Mouse (Mus musculus) brain, adult 10 weeks (tissue): ENCODE results near the gene Slc6a16. TPM values are rescaled to one million over a fixed set of nuclear protein-coding genes. Genes with fewer than 3 reads are reported as not detected.

Source experiments
- polyA plus RNA-seq: library from polyadenylated mRNA; stranded (reverse); fragments of 350-450 nt; fragmentation: Illumina TruSeq; extraction: RNeasy Lipid Tissue Mini Kit (QIAGEN cat#74804); gene quantifications from one replicate; pipeline ENCODE4 v1.2.3, GENCODE M21; 2015; ENCODE audit warnings: low read depth, low replicate concordance

Slc6a16 gene
- polyA plus RNA-seq: 1.2 TPM

DNA sequence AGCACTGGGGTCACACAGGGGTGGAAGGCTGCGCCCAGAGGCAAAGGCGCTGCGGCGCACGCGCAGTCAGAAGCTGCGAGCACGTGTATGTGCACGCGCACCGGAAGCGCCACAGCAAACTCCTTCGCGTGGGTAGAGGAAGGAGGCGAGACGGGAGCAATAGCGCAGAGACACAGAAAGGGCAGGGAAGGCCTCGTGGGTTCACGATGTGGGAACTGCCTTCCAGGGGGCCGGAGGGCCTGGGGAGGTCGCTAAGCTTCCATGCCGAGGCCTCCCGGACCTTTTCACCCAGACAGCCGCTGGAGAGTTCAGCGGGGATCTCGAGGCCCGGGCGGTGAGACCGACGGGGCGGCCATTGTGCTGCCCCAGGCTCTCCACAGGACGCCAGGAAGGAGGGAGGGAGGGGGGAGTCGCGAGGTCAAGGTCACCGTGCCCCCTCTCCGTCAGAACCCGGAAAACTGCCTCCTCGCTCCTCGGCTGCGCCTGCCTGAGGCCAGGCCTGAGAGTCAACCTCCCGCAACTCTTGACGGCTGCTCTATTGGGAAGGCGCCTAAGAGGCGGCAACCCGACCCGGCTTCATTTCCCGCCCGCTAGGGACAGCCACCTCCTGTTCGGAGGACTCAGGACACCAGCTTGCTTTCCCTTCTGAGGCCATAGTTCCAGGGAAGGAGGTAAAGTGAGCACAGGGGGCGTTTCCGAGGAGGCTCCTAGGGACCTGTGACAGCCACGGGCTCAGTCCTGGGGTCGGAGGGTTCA, at the start of gene Slc6a16:
Gene Slc6a16 (plus strand): TSS at position 453 of the 756 bp plus-strand sequence.

DNA sequence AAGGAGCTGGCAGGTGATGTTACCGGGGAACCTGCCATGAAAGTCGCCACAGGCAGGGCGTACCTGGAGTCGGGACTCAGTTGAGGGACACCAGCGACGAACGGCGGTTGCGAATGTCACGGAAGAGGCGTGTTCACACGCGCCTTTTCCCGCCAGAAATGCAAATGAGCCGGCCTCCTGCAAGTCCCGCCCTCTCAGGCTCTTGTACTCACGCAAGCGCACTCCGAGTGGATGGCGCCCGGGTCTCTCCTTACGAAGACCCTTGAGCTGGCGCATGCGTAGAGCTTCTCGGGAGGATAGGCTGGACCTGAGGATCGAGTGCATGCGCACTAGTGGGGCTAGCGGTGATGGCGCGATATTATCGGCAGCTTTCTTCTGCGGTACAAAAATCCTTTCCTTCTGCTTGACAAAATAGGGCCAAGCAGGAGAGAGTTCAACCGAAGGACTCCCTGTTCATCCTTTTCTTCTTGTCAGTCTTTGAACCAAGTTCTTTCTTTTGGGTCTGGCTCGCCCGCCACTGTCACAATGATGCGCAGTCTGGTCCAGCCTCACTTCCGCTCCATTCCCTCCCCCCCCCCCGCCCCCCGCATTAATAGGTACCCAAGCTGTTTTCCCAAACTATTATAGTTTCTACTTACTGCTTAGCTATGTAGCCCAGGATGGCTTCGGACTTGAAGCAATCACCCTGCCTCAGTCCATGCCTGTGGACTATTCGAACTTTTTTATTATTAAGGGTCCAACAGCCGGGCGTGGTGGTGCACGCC, 36.3 kb upstream of the Slc6a16 start, which contains the start of gene Ccdc155:
Gene Ccdc155 (minus strand): TSS at position 513 of the 764 bp plus-strand sequence.

DNA sequence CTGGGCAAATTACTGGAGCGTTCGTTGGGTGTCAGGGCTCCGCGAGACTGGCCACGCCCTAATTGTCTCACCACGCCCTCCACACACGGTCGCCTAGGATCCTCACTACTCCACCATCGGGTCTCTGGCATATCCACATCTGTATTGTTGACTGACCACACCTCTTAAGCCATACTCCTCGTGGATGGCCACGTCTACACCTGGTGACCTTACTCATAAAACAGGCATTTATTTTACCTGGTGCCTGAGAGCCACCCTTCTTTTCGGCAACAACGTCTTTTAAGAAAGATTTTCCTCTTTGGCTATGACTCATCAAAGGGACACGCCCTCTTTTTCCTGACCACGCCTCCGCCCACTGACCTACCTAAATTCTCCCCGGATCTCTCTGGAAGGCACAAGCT, 29.0 kb upstream of the Slc6a16 start, which contains the start of gene Dkkl1:
Gene Dkkl1 (minus strand): TSS at position 297 of the 401 bp plus-strand sequence.

DNA sequence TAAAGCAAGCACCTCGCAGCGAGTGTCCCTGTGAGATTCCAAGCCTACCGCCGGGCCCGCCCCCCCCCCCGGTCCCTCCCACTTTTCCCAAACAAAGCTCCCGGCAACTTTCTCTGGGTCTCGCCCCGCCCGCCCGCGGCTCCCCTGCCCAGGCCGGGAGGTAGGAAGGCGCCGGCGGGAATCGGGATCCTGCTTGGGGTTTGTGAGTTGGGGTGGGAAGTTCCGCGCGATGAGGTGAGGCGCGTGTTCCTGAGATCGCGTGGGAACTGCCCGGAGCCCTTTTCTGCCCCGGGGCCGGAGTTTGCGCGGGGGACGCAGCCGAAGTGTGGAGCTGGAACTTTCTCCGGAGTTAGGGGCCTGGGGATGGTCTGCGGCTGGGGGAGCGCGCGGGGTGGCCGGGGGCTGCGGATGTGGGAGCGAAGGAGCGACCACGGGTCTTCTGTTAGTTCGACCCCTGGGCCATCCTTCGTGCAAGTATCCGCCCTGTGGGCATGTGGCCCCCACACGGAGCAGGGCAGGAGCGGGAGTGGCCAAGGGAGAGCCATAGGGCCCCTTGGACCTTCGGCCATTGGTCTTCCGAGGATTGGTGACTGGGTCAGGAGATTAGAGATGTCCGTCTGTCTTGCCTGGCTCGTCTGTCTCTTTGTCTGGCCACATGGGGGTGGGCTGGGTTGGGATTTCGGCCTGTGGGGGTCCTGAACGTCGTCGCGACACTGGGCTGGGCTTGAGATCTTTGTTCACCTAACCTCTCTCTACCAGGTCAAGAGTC, 25.0 kb upstream of the Slc6a16 start, which contains the start of gene Tead2:
Gene Tead2 (plus strand): TSS at position 81 of the 769 bp plus-strand sequence.

DNA sequence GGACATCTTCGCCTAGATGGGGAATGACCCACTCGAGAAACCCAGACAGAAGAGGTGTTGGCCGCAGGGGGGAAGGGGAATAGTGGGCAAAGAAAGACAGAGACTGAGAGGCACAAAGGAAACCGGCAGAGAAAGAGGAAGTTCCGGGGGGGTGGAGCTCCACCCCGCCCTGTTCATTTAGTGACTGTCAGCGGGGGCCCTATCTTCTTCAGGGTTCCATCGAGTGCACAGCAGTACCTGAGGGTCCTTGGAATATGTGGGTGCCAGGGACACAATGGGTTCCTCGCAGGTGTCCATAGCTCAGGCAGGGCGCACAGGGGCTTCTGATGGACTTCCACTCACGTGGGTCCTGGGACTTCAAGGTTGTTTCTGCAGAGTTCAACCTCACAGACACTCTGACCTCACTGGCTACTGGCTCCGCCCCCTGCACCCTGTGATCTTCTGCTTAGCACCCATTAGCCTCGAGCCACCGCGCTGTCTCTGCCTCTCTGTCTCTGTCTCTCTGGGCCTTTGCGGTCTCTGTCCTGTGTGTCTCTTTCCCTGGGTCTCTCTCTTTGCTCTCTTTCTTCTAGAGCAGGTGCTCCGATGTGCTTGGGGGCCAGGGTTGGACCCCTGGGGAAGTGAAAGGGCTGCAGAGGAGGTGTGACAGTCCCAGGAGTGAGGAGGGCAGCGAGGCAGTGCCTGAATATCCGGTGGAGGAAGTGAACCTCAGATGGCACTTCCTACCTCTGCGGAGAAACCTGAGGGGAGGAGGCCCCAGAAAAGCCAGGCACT, 2.0 kb upstream of the Slc6a16 start, which contains the start of gene Cd37:
Gene Cd37 (minus strand): TSS at position 393 of the 774 bp plus-strand sequence.

DNA sequence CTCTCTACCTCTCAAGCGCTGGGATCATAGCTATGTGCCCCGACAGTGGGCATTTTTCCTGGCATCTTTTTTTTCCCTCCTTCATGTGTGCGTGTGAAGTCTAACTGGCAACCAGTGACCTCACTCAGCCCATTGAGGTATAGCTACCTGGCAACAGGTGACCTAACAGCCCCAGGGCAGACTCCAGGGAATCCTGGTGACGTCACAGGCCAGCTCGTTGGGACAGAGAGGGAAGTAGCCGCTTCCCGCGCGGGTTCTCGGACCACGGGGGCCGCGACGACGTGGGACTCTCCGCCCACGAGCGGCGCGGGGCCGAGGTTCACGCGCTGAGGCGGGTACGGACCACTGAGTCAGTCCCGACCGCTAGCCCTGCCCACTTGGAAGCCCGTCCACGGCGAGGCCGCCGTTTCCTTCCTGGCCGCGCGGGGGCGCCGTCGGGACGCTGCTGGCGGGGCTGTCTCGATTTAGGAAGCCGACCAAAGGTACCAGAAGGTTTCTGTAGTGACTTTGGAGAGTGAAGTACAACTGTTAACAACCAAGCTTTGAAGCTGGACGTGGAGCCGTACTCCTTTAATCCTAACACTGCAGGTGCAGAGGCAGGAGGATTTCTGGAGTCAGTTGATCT, 36.4 kb downstream of the Slc6a16 start, which contains the start of gene Slc6a21:
Gene Slc6a21 (plus strand): TSS at position 378 of the 625 bp plus-strand sequence.

Other genes starting within 250 kb of the Slc6a16 start
- gene Irf3, start 243.4 kb upstream of the Slc6a16 start, polyA plus RNA-seq: 45.8 TPM
- 3.6 TPM for gene Bcl2l12, start 242.4 kb upstream of the Slc6a16 start, polyA plus RNA-seq
- 83.6 TPM for gene Scaf1, start 224.7 kb upstream of the Slc6a16 start, polyA plus RNA-seq
- 17.7 TPM for gene Rras, start 223.1 kb upstream of the Slc6a16 start, polyA plus RNA-seq
- gene Prr12, start 188.2 kb upstream of the Slc6a16 start, polyA plus RNA-seq: 23.9 TPM
- 64.6 TPM for gene Nosip, start 178.7 kb upstream of the Slc6a16 start, polyA plus RNA-seq
- 11.6 TPM for gene Prrg2, start 178.4 kb upstream of the Slc6a16 start, polyA plus RNA-seq
- gene Rcn3, start 148.9 kb upstream of the Slc6a16 start, polyA plus RNA-seq: 6.6 TPM
- gene Fcgrt, start 137.2 kb upstream of the Slc6a16 start, polyA plus RNA-seq: 20.1 TPM
- 807 TPM for gene Rps11, start 116.6 kb upstream of the Slc6a16 start, polyA plus RNA-seq
- gene Rpl13a, start 112.3 kb upstream of the Slc6a16 start, polyA plus RNA-seq: 1,952 TPM
- not detected for gene Gm45713, start 104.9 kb upstream of the Slc6a16 start, polyA plus RNA-seq
- 11.0 TPM for gene Flt3l, start 104.7 kb upstream of the Slc6a16 start, polyA plus RNA-seq
- 50.0 TPM for gene Pih1d1, start 86.8 kb upstream of the Slc6a16 start, polyA plus RNA-seq
- 6.5 TPM for gene Aldh16a1, start 86.5 kb upstream of the Slc6a16 start, polyA plus RNA-seq
- gene Slc17a7, start 77.1 kb upstream of the Slc6a16 start, polyA plus RNA-seq: 704 TPM
- not detected for gene Gfy, start 61.5 kb upstream of the Slc6a16 start, polyA plus RNA-seq
- not detected for gene Pth2, start 60.1 kb upstream of the Slc6a16 start, polyA plus RNA-seq
- 2.2 TPM for gene Ccdc155, start 36.2 kb upstream of the Slc6a16 start, polyA plus RNA-seq
- gene Dkkl1, start 28.9 kb upstream of the Slc6a16 start, polyA plus RNA-seq: 39.0 TPM
- 3.6 TPM for gene Tead2, start 25.3 kb upstream of the Slc6a16 start, polyA plus RNA-seq
- 3.8 TPM for gene Cd37, start 2.0 kb upstream of the Slc6a16 start, polyA plus RNA-seq
- not detected for gene Slc6a21, start 36.4 kb downstream of the Slc6a16 start, polyA plus RNA-seq
- gene Trpm4, start 92.7 kb downstream of the Slc6a16 start, polyA plus RNA-seq: 19.6 TPM
- gene Hrc, start 94.2 kb downstream of the Slc6a16 start, polyA plus RNA-seq: 0.54 TPM
- 84.5 TPM for gene Ppfia3, start 125.9 kb downstream of the Slc6a16 start, polyA plus RNA-seq
- gene Lin7b, start 129.5 kb downstream of the Slc6a16 start, polyA plus RNA-seq: 167 TPM
- gene Snrnp70, start 154.7 kb downstream of the Slc6a16 start, polyA plus RNA-seq: 309 TPM
- gene Kcna7, start 164.6 kb downstream of the Slc6a16 start, polyA plus RNA-seq: not detected
- not detected for gene Ntf5, start 172.6 kb downstream of the Slc6a16 start, polyA plus RNA-seq
- not detected for gene Lhb, start 179.7 kb downstream of the Slc6a16 start, polyA plus RNA-seq
- gene Gys1, start 193.8 kb downstream of the Slc6a16 start, polyA plus RNA-seq: 14.8 TPM
- 40.3 TPM for gene Ruvbl2, start 197.0 kb downstream of the Slc6a16 start, polyA plus RNA-seq
- 586 TPM for gene Ftl1, start 218.8 kb downstream of the Slc6a16 start, polyA plus RNA-seq
- gene Bax, start 225.8 kb downstream of the Slc6a16 start, polyA plus RNA-seq: 77.2 TPM
- 0.27 TPM for gene Tulp2, start 240.8 kb downstream of the Slc6a16 start, polyA plus RNA-seq
- gene Gm45808, start 245.7 kb downstream of the Slc6a16 start, polyA plus RNA-seq: not detected
- gene Dhdh, start 247.7 kb downstream of the Slc6a16 start, polyA plus RNA-seq: 6.1 TPM